Mouse (Mus musculus) limb, embryonic 10.5 days (tissue): ENCODE measurements around the gene Atp6v0d1. TPM values are rescaled to one million over a fixed set of nuclear protein-coding genes. Genes with fewer than 3 reads are reported as not detected.
A peak's percentile ranks its signal among the peaks of the same experiment; 100 is the strongest.

ENCODE experiments used
- DNase-seq: peaks from one replicate; pipeline ENCODE4 v3.0.0-alpha.2; 2017; ENCODE audit warnings: low spot score
- H3K27ac ChIP-seq: fragments of 300-500 bp; sonication (generic); 2 replicates; pipeline ENCODE4 v1.5.1; 2016; ENCODE audit warnings: mild to moderate bottlenecking
- H3K27me3 ChIP-seq: fragments of 300-500 bp; sonication (generic); 2 replicates; pipeline ENCODE4 v1.6.1; 2016; ENCODE audit warnings: low read depth, mild to moderate bottlenecking; ENCODE audit not compliant: poor library complexity, severe bottlenecking
- H3K36me3 ChIP-seq: fragments of 300-500 bp; sonication (generic); 2 replicates; pipeline ENCODE4 v1.6.1; 2016; ENCODE audit warnings: mild to moderate bottlenecking, moderate library complexity
- H3K4me1 ChIP-seq: fragments of 300-500 bp; sonication (generic); 2 replicates; pipeline ENCODE4 v1.6.1; 2016
- H3K4me3 ChIP-seq: fragments of 300-500 bp; sonication (generic); 2 replicates; pipeline ENCODE4 v1.5.1; 2016; ENCODE audit warnings: mild to moderate bottlenecking, moderate library complexity
- H3K9me3 ChIP-seq: fragments of 300-500 bp; sonication (generic); replicated peaks from 2 replicates; pipeline ENCODE4 v1.6.1; 2016; ENCODE audit warnings: mild to moderate bottlenecking
- WGBS: fragments of 180-500 bp; shearing (Covaris S2); methylation state at CpG from one replicate; pipeline ENCODE4 v1.1.7; 2016; 5-methylcytosine and 5-hydroxymethylcytosine counted together
- polyA plus RNA-seq: library from polyadenylated mRNA; unstranded; fragments of >200 nt; fragmentation: Nextera tagmentation; extraction: Ambion mirVana; gene quantifications from 2 replicates; pipeline ENCODE4 v1.2.1, GENCODE M21; 2016

Atp6v0d1 gene
- polyA plus RNA-seq, 1 experiment from 2014 or later: 68.6 TPM

DNA sequence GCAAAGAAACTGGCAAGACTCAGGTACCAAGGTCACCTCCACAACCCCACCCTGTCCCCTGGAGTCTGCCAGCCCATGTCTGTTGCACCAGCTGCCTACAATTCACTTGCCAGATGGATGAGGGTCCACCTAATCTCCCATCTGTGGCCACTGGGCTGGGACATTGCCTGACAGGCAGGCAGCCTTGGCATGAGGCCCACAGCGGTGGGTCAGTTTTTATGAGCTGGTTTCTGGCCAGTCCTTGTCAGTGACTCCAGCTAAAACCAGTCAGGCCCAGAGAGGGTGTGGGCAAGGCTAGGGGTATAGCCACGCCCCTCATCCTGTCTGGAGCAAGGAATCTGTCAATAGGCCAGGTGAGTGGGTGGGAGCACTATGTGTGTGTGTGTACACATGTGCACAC lies 38.7 kb downstream of the Atp6v0d1 start:
- Histone ChIP-seq H3K27ac (no peak overlapping the region), H3K4me3 (no peak overlapping the region), H3K36me3 (peaks cover 72% of the 10 kb centered on the region), H3K4me1 (peaks cover 36% of the 10 kb centered on the region), H3K27me3 (no peaks in the 10 kb centered on the region), H3K9me3 (no peaks in the 10 kb centered on the region)
- WGBS: 83% methylated on average over 2 of the region's 2 CpGs
- DNase-seq: no peak

DNA sequence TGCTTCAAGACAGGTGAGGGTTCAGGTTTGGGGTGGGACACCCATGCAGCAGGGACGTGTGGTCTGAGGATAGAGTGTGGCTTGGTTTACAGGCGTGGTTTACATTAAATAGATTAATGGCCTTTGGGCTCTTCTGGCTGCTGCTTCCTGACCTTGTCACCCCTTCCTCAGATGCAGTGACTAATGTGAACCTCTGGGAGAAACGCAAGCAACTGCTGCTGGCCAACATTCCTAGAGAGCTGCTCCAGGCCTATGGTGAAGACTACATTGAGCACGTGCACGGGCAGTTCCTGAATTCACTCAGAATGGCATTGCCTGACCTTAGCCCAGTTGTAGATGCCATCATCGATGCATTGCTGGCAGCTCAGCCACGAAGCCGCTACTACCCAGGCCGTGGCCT lies 43.0 kb downstream of the Atp6v0d1 start:
- H3K27ac ChIP-seq: peak overlapping the region; percentile 99; the same call in 1 of the 2 replicates
- H3K4me3 ChIP-seq: no peak overlapping the region
- H3K36me3 ChIP-seq: peaks cover 64% of the 10 kb centered on the region
- DNase-seq: no peak
- no peaks in the 10 kb centered on the region for H3K9me3 ChIP-seq
- WGBS: 45% methylated on average over 9 of the region's 9 CpGs
- no peaks in the 10 kb centered on the region for H3K27me3 ChIP-seq
- H3K4me1 ChIP-seq: peaks cover 60% of the 10 kb centered on the region

DNA sequence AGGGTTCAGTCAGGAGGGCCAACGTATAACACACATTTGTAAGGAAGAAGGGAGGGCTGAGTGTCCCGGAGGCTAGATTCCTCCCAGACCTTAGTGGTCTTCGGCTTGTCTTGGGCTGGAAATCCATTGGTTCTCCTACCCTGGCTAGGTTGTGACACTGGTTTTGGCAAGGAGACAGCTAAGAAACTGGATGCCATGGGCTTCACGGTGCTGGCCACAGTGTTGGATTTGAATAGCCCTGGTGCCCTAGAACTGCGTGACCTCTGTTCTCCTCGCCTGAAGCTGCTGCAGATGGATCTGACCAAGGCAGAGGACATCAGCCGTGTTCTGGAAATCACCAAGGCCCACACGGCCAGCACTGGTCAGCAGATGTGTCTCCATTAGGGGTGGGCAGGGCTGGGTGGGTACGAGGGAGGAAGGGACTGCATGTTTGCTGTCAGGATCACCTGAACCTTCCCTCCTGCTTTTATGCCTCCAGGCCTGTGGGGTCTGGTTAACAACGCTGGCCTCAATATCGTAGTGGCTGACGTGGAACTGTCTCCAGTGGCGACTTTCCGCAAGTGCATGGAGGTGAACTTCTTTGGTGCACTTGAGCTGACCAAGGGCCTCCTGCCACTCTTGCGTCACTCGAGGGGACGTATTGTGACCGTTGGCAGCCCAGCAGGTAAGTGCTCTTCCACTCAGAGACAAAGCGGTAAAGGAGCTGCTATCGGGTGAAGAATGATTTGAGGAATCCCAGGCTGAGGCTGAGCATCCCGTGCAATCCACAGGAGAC lies 43.7 kb downstream of the Atp6v0d1 start:
- Histone ChIP-seq H3K36me3 (peaks cover 61% of the 10 kb centered on the region), H3K4me1 (peaks cover 67% of the 10 kb centered on the region), H3K4me3 (0 out of 2 replicates have a peak overlapping the region, but pooled peaks have one; percentile 14), H3K27me3 (no peaks in the 10 kb centered on the region), H3K9me3 (no peaks in the 10 kb centered on the region), H3K27ac (peak overlapping the region; percentile 99)
- DNase-seq: peak; percentile 42
- WGBS: 73% methylated on average over 21 of the region's 21 CpGs

DNA sequence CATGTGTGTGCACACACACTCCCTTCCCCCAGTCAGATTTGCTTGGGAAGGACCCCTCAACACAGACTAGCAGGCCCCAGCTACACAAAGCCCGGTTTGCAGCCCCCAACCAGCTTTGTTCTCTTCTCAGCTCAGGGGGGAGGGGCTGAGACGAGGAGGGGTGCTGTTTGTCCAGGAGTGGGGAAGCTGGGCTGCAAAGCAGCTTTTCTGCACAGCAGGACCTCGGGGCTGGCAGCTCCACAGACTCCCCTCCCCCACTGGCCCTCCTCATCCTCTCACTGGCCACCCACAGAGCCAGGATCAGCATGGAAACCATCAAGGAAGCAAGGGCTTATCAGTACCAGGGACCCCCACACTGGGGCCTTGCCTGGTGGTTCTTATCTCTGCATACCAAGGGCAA lies 44.8 kb downstream of the Atp6v0d1 start:
- Histone ChIP-seq H3K9me3 (no peaks in the 10 kb centered on the region), H3K36me3 (peaks cover 56% of the 10 kb centered on the region), H3K4me3 (peak overlapping the region; percentile 97), H3K4me1 (peaks cover 74% of the 10 kb centered on the region), H3K27me3 (no peaks in the 10 kb centered on the region), H3K27ac (peak overlapping the region; percentile 99)
- WGBS: 3% methylated on average over 3 of the region's 3 CpGs
- DNase-seq: peak; percentile 58

DNA sequence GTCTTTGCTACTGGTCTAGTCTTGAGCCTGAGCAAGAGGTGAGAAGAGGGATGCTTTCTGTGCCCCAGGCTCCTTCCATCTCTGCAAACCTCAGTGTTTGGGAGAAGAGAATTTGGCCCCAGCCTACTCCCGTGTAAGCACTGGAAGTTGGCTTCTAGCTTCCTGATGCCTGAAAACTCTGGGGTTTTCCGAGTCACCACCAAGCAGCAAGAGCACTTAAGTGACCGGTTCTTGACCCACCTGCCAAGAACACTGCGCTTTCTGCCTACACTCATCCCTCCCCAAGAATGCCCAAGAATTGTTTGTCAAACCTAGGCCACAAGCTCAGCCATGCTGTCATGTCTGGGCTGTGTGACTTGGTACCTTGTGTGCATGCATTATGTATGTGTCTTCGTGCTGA lies 45.3 kb downstream of the Atp6v0d1 start:
- peak overlapping the region; percentile 97 for H3K4me3 ChIP-seq
- H3K36me3 ChIP-seq: peaks cover 52% of the 10 kb centered on the region
- H3K27me3 ChIP-seq: no peaks in the 10 kb centered on the region
- peak; percentile 39 for DNase-seq
- H3K4me1 ChIP-seq: peaks cover 79% of the 10 kb centered on the region
- WGBS: 27% methylated on average over 5 of the region's 5 CpGs
- peak overlapping the region; percentile 99 for H3K27ac ChIP-seq
- no peaks in the 10 kb centered on the region for H3K9me3 ChIP-seq

DNA sequence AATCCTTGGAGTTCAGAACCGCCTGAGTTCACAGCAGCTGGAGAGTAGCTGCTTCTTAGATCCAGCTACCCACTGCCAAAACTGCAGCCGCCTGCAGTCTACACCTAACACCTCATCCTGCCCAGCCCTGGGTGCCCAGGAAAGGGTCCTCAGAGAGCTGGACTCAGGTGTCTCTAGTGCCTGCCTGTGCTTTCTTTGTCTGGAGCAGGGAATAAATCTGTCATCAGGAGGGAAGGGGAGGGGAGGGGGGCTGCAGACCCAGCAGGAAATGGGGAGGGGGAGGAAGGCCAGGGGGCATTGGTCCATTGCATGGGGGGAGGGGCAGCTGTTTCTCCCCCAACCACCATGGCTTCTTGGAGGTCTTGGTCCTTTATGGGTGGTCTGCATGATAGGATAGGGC lies 46.3 kb downstream of the Atp6v0d1 start:
- Histone ChIP-seq H3K27me3 (peaks cover 8% of the 10 kb centered on the region), H3K4me3 (peak overlapping the region; percentile 97), H3K36me3 (peaks cover 43% of the 10 kb centered on the region), H3K9me3 (no peaks in the 10 kb centered on the region), H3K4me1 (peaks cover 88% of the 10 kb centered on the region), H3K27ac (peak overlapping the region; percentile 99)
- 0% methylated on average over 2 of the region's 2 CpGs for WGBS
- peak; percentile 87 for DNase-seq

DNA sequence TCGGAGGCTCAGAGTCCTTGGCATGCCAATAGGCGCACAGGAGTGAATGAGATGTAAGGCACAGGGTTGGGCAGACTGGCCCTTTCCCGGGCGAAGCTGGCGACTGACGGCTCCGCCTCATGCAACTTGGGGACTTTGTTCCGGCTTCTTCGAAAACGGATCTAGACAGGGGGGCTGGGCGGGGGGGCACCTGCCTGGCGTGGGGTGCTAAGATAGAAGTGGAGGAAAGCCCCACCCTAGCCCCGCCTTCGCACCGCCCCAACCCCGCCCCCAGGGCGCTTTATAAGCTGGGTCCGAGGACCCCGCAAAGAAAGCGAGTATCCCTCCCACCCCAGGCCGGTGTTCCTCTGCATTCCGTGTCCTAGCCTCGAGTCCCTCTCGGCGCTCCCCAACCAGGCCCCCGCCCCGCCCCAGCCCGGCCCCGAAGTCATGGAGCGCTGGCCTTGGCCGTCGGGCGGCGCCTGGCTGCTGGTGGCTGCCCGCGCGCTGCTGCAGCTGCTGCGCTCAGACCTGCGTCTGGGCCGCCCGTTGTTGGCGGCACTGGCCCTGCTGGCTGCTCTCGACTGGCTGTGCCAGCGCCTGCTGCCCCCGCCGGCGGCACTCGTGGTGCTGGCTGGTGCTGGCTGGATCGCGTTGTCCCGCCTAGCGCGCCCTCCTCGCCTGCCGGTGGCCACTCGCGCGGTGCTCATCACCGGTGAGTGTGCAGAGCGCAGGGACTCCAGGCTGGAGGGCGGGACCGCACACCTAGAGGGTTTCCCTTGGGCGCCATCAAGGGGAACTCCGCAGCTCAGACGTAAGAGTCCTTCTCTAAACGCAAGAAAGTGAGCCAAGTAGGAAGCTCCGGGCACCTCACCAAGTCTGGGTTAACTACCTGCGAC lies 47.2 kb downstream of the Atp6v0d1 start, which contains the start of gene Hsd11b2:
Hsd11b2 (plus strand) TSS at position 320 of the 878 bp plus-strand sequence.
- H3K27ac ChIP-seq: peak within 1 kb of the TSS; percentile 99
- H3K27me3 ChIP-seq: peaks cover 9% of the 10 kb centered on the region
- H3K9me3 ChIP-seq: no peaks in the 10 kb centered on the region
- DNase-seq: peak; percentile 88
- under 1% methylated on average over 68 of the region's 68 CpGs for WGBS
- H3K4me3 ChIP-seq: peak within 1 kb of the TSS; percentile 97
- peaks cover 96% of the 10 kb centered on the region for H3K4me1 ChIP-seq
- H3K36me3 ChIP-seq: peaks cover 34% of the 10 kb centered on the region

DNA sequence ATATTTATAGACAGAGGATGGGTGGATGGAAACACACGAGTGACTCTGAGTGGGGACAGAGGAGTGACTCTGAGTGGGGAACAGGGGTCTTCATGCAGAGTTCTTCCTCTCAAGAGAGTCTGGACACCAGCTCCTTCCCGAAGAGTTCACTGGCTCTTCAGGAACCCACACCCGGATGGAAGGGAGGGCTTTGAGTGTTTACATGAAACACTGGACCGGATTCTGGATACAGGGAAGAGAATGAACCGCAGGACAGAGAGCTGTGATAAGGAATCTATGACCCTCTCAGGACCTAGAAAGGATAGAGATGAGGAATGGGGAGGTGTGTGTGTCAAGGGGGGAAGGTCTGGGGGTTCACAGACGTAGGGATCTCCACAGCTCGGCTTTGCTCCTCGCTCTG lies 48.5 kb downstream of the Atp6v0d1 start:
- H3K36me3 ChIP-seq: peaks cover 20% of the 10 kb centered on the region
- H3K9me3 ChIP-seq: no peaks in the 10 kb centered on the region
- H3K4me1 ChIP-seq: peaks cover 87% of the 10 kb centered on the region
- H3K4me3 ChIP-seq: peak overlapping the region; percentile 97
- H3K27ac ChIP-seq: peak overlapping the region; percentile 99
- DNase-seq: peak; percentile 35
- WGBS: 43% methylated on average over 8 of the region's 8 CpGs
- peaks cover 9% of the 10 kb centered on the region for H3K27me3 ChIP-seq

DNA sequence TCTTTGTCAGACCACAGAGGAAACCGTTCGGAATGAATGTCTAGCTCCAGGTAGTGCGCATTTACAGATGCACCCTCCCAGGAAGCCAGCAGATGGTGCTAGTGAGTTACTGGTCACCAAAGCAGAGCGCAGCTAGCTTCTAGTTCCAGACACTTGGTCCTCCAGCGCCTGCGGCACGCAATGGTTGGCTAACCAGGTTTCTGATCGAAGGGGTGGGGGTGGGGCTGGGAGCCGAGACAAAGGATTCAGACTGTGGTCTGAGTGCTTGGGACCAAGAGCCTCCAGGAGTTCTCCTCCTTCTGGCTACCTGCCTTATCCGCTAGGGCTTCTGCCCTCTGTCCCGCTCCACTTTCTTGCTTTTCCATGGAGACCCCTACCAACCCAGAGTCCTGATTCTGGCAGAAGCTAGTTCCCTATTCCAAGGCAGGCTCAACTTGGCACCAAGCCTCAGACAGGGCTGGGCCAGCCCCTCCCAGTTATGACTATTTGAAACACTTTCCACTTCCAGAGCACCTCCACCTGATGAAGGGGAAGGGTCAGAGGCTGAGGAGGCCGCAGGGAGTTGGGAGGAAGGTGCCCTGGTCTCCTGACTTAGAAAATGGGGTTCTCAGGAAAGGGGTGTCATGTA lies 49.7 kb downstream of the Atp6v0d1 start:
- DNase-seq: peak; percentile 90
- WGBS: 8% methylated on average over 12 of the region's 12 CpGs
- Histone ChIP-seq H3K4me1 (peaks cover 74% of the 10 kb centered on the region), H3K36me3 (peaks cover 9% of the 10 kb centered on the region; the same call in 1 of the 2 replicates), H3K27ac (peak overlapping the region; percentile 99), H3K27me3 (peaks cover 9% of the 10 kb centered on the region), H3K4me3 (peak overlapping the region; percentile 35; the same call in 1 of the 2 replicates), H3K9me3 (no peaks in the 10 kb centered on the region)

DNA sequence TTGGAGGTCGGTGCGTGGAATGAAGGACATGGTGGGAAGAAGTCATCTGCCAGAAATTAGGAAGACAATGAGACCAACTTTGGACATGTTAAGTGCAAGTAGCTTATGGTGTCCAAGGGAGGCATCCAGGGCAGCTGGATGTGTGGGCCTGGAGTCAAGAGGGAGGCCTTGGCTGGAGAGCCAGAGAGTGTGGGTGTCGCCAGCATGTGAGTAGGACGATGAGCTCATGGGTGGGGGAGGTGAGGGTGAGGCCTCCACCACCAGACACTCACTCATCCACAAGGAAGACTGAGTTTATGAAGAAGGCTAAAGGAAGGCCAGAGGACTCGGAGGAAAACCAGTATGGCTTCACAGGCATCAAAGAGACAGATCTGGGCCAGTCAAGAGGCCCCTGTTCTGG lies 51.2 kb downstream of the Atp6v0d1 start:
- DNase-seq: no peak
- H3K27ac ChIP-seq: peak overlapping the region; percentile 48
- H3K4me3 ChIP-seq: no peak overlapping the region
- peaks cover 9% of the 10 kb centered on the region for H3K27me3 ChIP-seq
- WGBS: 81% methylated on average over 5 of the region's 5 CpGs
- no peaks in the 10 kb centered on the region for H3K36me3 ChIP-seq
- H3K9me3 ChIP-seq: no peaks in the 10 kb centered on the region
- peaks cover 72% of the 10 kb centered on the region for H3K4me1 ChIP-seq

DNA sequence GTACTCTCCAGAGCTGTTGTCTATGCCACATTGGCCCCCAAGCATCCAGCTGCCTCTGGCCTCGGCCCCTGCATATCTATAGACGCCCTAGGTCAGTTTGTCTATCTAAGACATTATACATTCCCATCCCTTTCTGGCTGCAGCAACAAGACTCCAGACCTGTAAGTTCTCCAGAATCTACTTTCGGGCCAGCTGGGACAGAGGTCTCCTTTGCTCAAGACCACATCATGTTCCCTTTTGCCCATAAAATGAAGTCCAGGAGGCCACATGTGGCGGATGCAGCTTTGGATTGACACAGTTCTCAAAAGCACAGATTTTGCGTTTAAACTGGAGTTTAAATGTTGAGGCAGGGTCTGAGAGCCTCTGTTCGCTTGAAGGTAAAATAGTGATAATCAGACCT lies 51.7 kb downstream of the Atp6v0d1 start:
- peaks cover 9% of the 10 kb centered on the region for H3K27me3 ChIP-seq
- no peaks in the 10 kb centered on the region for H3K36me3 ChIP-seq

DNA sequence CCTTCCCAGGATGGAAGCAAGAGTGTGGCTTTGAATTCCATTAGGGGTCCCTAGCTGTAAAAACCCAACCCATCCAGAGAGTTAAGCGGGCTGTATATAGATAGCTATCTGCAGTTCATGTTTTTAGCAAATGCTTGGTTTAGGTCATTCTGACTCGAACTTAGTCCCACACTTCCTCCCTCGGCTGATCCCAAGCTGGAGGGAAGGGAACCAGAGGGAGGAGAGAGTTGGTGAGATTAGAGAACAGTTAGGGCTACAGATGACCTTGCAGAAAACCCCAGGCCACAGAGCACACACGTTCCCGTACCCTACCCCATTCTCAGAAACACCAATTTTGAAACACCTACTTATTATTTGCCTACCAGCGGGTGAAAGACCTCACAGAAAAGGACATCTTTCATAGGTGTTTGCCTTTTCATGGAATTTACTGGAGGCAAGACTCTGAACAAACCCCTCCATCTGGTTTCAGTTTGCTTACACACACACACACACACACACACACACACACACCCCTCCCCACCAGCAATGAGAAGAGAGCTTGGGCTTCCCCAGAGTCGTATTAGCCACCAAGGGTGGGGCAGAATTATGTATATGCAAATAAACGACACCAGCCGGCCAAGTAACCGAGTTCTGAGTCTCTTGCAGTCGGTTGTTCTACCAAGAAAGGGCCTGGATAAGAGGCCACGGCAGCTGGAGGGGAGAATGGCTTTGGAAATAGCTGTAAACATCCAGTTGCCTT lies 55.7 kb downstream of the Atp6v0d1 start:
- Histone ChIP-seq H3K4me1 (peaks cover 49% of the 10 kb centered on the region), H3K4me3 (peak overlapping the region; percentile 21; the same call in 1 of the 2 replicates), H3K9me3 (no peaks in the 10 kb centered on the region), H3K36me3 (no peaks in the 10 kb centered on the region), H3K27ac (peak overlapping the region; percentile 85), H3K27me3 (peaks cover 6% of the 10 kb centered on the region)
- DNase-seq: peak; percentile 45
- 47% methylated on average over 12 of the region's 12 CpGs for WGBS

More for the DNA sequence above, 51.7 kb downstream of the Atp6v0d1 start:
- no peak for DNase-seq
- peaks cover 73% of the 10 kb centered on the region for H3K4me1 ChIP-seq
- no peaks in the 10 kb centered on the region for H3K9me3 ChIP-seq
- WGBS: 82% methylated on average over 6 of the region's 6 CpGs
- peak overlapping the region; percentile 48 for H3K27ac ChIP-seq
- H3K4me3 ChIP-seq: no peak overlapping the region
